Mouse (Mus musculus) limb, embryonic 10.5 days (tissue): ENCODE measurements at regions not wholly inside any gene's neighbourhood (a gene's known extent, or its start where the extent isn't known, plus 50 kb on each side); places are given as distances from the start of the nearest gene placed in this dataset.

Source experiments
- DNase-seq: peaks from one replicate; pipeline ENCODE4 v3.0.0-alpha.2; 2017; ENCODE audit warnings: low spot score
- H3K27ac ChIP-seq: fragments of 300-500 bp; sonication (generic); 2 replicates; pipeline ENCODE4 v1.5.1; 2016; ENCODE audit warnings: mild to moderate bottlenecking
- H3K27me3 ChIP-seq: fragments of 300-500 bp; sonication (generic); 2 replicates; pipeline ENCODE4 v1.6.1; 2016; ENCODE audit warnings: low read depth, mild to moderate bottlenecking; ENCODE audit not compliant: poor library complexity, severe bottlenecking
- H3K36me3 ChIP-seq: fragments of 300-500 bp; sonication (generic); 2 replicates; pipeline ENCODE4 v1.6.1; 2016; ENCODE audit warnings: mild to moderate bottlenecking, moderate library complexity
- H3K4me1 ChIP-seq: fragments of 300-500 bp; sonication (generic); 2 replicates; pipeline ENCODE4 v1.6.1; 2016
- H3K4me3 ChIP-seq: fragments of 300-500 bp; sonication (generic); 2 replicates; pipeline ENCODE4 v1.5.1; 2016; ENCODE audit warnings: mild to moderate bottlenecking, moderate library complexity
- H3K9me3 ChIP-seq: fragments of 300-500 bp; sonication (generic); replicated peaks from 2 replicates; pipeline ENCODE4 v1.6.1; 2016; ENCODE audit warnings: mild to moderate bottlenecking
- WGBS: fragments of 180-500 bp; shearing (Covaris S2); methylation state at CpG from one replicate; pipeline ENCODE4 v1.1.7; 2016; 5-methylcytosine and 5-hydroxymethylcytosine counted together

DNA sequence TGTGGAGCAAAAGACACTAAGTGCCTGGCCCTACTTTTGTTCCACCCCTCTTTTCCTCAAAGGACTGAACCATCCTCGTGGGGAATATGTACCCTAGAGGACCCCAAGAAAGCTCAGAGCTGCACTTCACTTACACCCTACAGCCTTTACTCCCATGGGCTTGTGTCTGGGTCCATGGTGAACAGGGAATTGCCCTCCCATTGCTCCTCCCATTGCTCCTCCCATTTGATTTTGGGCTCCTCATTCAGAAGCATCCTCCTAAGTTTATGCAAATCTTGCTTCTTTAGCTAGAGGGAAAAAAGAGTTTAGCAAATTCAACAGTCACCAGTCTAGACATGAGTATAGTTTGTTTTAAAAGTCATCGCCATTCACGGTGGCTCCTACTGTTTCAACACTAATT lies 142.1 kb downstream of the Rnd3 start:
- H3K9me3 ChIP-seq, result no peaks in the 10 kb centered on the region
- no peaks in the 10 kb centered on the region for H3K4me1 ChIP-seq
- no peaks in the 10 kb centered on the region for H3K27me3 ChIP-seq
- WGBS, result 72% methylated on average over 3 of the region's 3 CpGs
- no peak overlapping the region for H3K27ac ChIP-seq
- no peaks in the 10 kb centered on the region for H3K36me3 ChIP-seq
- DNase-seq, result no peak
- no peak overlapping the region for H3K4me3 ChIP-seq

DNA sequence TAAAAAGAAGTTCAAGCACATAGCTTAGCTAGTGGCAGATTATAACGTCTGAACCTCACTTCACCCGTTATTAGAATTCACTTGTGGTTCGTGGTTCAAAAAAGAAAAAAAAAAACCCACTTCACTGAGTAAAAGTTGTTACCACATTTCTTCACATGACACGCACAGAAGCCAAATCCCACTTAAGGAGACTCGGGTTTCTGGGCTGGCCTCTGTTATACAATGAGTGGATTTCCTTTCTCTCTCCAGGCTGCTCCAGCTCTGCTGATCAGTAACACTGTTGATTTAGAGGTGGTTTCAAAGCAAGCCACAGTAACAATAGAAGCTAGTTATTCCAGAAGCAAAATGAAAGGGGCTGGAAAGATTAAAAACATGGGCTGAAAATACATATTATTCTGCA lies 147.4 kb downstream of the Rnd3 start:
- H3K9me3 ChIP-seq, result no peaks in the 10 kb centered on the region
- H3K4me3 ChIP-seq, result no peak overlapping the region
- H3K36me3 ChIP-seq, result no peaks in the 10 kb centered on the region
- H3K4me1 ChIP-seq, result no peaks in the 10 kb centered on the region
- WGBS, result 75% methylated on average over 5 of the region's 5 CpGs
- H3K27me3 ChIP-seq, result no peaks in the 10 kb centered on the region
- no peak overlapping the region for H3K27ac ChIP-seq
- no peak for DNase-seq

DNA sequence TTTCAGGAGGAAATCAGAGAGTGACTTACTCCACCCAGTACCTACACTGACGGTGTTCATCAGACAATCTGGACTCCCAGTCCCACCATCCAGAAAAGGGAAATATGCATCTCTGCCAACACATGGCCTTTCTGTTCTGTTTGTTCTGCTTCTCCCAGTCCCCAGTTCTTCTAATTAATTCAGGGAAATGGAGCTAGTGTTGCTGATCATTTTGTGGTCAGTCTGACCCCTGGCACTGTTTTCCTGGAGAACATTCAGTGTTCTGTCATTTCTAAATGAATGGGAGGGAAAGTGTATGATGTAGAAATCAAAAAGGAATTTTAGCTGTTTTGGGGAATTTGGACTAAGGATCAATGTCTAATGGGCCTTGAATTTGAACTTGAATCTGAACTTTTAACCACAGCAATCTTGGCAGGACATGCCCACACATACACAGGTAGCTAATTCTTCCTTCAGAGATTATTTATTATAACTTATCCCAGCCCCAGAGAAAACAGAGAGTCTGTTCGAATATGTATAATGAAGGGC lies 165.0 kb downstream of the Rnd3 start:
- H3K27ac ChIP-seq, result no peak overlapping the region
- H3K36me3 ChIP-seq, result no peaks in the 10 kb centered on the region
- no peak for DNase-seq
- H3K27me3 ChIP-seq, result no peaks in the 10 kb centered on the region
- no peaks in the 10 kb centered on the region for H3K9me3 ChIP-seq
- no peak overlapping the region for H3K4me3 ChIP-seq
- H3K4me1 ChIP-seq, result peaks cover 6% of the 10 kb centered on the region
- 93% methylated on average over 2 of the region's 2 CpGs for WGBS

DNA sequence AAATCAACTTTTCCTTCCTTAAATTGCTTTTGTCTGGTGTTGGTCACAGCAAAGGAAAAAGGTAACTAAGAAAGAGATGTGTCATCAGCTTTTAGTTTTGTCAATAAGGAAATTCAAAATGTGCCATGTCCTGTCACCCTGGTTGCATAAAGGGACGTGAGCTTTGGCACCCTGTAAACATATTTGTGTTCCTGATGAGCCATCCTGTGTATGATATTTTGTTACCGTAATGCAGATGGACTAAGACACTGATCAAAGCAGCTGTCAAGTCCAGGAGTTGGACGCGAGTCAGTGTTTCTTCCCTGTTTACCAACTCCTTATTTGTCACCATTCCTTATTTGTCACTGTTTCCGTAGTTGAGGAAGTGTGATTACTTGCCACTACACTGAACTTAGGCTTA lies 166.3 kb downstream of the Rnd3 start:
- 87% methylated on average over 5 of the region's 5 CpGs for WGBS
- H3K27me3 ChIP-seq, result no peaks in the 10 kb centered on the region
- no peaks in the 10 kb centered on the region for H3K9me3 ChIP-seq
- H3K36me3 ChIP-seq, result no peaks in the 10 kb centered on the region
- no peak for DNase-seq
- no peak overlapping the region for H3K4me3 ChIP-seq
- no peak overlapping the region for H3K27ac ChIP-seq
- no peaks in the 10 kb centered on the region for H3K4me1 ChIP-seq

- no peaks in the 10 kb centered on the region for H3K9me3 ChIP-seq
- 87% methylated on average over 1 of the region's 1 CpGs for WGBS
Measured at GRCm38 (mm10) chr2:50978356-50978755, 170.6 kb downstream of the Rnd3 start.

DNA sequence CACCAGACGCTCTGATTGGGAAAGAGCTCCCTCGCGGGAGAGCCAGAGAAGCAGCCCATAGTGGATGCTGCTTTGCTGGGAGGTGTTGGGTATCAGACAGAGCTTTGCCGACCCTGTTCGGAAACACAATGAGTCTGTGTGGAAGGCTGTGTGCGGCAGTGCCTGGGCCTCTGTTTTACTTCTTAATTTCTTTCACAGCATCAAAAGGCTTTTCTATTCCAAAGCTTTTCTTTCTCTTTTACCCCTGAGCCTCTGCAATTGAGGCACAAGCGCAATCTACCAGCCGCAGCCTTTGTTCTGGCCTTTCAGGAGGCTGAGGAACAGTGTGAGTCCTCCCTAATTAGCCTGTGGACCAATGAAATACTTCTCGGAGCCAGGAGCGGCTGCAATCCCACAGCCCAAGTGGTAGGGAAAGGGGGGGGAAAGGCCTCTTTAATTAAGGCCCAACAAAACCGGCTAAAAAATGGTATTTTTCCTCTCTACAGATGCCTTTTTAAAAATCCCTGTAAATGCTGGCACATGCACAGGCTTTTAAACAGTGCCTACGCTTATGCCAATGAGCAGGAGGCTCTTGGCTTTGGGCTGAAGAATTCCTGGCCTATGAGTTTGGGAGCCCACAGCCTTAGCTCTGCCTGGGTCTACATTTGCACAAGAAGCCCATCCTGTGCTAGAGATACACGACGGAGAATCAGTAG lies 177.6 kb downstream of the Rnd3 start:
- DNase-seq, result peak; percentile 63
- Histone ChIP-seq H3K4me1 (peaks cover 26% of the 10 kb centered on the region), H3K27me3 (no peaks in the 10 kb centered on the region), H3K4me3 (peak overlapping the region; percentile 27), H3K9me3 (no peaks in the 10 kb centered on the region), H3K27ac (peak overlapping the region; percentile 84), H3K36me3 (no peaks in the 10 kb centered on the region)
- WGBS, result 8% methylated on average over 14 of the region's 14 CpGs

More at GRCm38 (mm10) chr2:50978356-50978755, 170.6 kb downstream of the Rnd3 start:
- Histone ChIP-seq H3K4me1 (no peaks in the 10 kb centered on the region), H3K36me3 (no peaks in the 10 kb centered on the region), H3K4me3 (no peak overlapping the region), H3K27me3 (no peaks in the 10 kb centered on the region), H3K27ac (no peak overlapping the region)
- DNase-seq, result no peak

DNA sequence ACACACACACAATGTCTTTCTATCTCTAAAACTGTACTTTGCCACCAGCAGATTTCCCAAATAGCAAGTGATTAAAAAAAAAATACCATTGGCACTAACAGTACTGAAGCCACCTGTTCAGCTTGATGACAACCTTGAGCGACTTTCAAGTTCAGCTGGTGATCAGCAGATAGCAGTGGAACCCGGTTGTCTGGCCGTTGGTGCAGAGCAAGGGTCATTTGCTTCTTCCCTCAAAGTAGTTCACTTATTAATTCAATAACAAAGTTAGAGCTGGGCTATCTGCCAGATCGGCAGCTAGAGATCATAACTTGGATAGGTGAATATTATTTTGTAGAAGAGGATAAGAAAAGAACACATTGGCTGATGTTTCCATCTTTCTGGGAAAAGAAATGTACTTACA lies 180.5 kb downstream of the Rnd3 start:
- DNase-seq, result no peak
- H3K27ac ChIP-seq, result no peak overlapping the region
- no peaks in the 10 kb centered on the region for H3K27me3 ChIP-seq
- no peak overlapping the region for H3K4me3 ChIP-seq
- H3K36me3 ChIP-seq, result no peaks in the 10 kb centered on the region
- 90% methylated on average over 4 of the region's 4 CpGs for WGBS
- H3K9me3 ChIP-seq, result no peaks in the 10 kb centered on the region
- peaks cover 26% of the 10 kb centered on the region for H3K4me1 ChIP-seq

DNA sequence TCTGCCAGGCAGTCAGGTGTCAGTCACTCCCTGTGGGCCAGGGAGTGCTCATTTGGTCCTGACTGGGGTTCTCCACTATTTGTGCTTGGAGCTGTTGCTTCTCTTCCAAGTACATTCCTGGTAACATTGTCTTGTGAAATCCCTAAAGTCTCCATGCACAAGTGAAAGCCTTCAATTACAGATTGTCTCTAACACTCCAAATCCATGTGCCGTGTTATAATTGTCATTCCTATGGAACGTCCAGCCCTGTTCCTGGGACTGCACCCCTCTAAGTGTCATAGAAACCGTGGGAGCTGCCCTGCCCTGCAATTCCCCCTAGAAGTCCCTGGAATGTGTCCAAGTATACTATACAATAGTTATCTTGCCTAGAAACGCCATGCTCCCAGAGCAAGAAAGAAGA lies 181.1 kb downstream of the Rnd3 start:
- DNase-seq, result no peak
- Histone ChIP-seq H3K4me1 (peaks cover 25% of the 10 kb centered on the region), H3K27ac (no peak overlapping the region), H3K9me3 (no peaks in the 10 kb centered on the region), H3K36me3 (no peaks in the 10 kb centered on the region), H3K4me3 (no peak overlapping the region), H3K27me3 (no peaks in the 10 kb centered on the region)
- 89% methylated on average over 4 of the region's 4 CpGs for WGBS

GRCm38 (mm10) chr2:50967133-50967532 lies 181.8 kb downstream of the Rnd3 start:
- no peak overlapping the region for H3K27ac ChIP-seq
- 69% methylated on average over 4 of the region's 4 CpGs for WGBS
- no peak for DNase-seq

GRCm38 (mm10) chr2:50965485-50966017 lies 183.4 kb downstream of the Rnd3 start:
- Histone ChIP-seq H3K27ac (no peak overlapping the region), H3K27me3 (no peaks in the 10 kb centered on the region), H3K36me3 (no peaks in the 10 kb centered on the region), H3K9me3 (no peaks in the 10 kb centered on the region), H3K4me1 (peaks cover 8% of the 10 kb centered on the region), H3K4me3 (no peak overlapping the region)
- 77% methylated on average over 8 of the region's 8 CpGs for WGBS
- no peak for DNase-seq

More at GRCm38 (mm10) chr2:50967133-50967532, 181.8 kb downstream of the Rnd3 start:
- no peaks in the 10 kb centered on the region for H3K36me3 ChIP-seq
- H3K4me3 ChIP-seq, result no peak overlapping the region
- peaks cover 23% of the 10 kb centered on the region for H3K4me1 ChIP-seq
- no peaks in the 10 kb centered on the region for H3K27me3 ChIP-seq
- no peaks in the 10 kb centered on the region for H3K9me3 ChIP-seq

- H3K4me3 ChIP-seq, result no peak overlapping the region
- no peaks in the 10 kb centered on the region for H3K9me3 ChIP-seq
- 85% methylated on average over 3 of the region's 3 CpGs for WGBS
- H3K27ac ChIP-seq, result no peak overlapping the region
- H3K27me3 ChIP-seq, result no peaks in the 10 kb centered on the region
- no peaks in the 10 kb centered on the region for H3K36me3 ChIP-seq
- peaks cover 5% of the 10 kb centered on the region for H3K4me1 ChIP-seq
- no peak for DNase-seq
Measured at GRCm38 (mm10) chr2:50964062-50964461, 184.8 kb downstream of the Rnd3 start.

DNA sequence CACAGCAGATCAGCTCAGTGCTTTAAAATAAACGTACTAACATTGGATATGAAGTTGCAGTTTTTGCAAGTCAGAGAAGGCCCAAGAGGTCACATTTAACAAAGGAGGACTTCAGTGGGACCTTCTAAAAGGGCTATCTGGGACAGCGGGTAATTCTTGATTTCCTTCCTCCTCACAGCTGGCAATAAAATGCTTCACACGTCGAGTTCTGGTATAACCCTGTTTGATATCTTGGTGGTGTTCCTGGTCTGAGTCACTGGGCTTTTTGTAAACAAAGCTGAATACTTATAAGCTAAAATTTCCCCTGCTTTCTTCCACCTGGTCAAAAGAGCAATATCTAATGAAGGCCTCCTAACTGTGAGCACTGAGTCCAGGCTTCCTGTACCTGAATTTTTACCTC lies 187.9 kb downstream of the Rnd3 start:
- H3K4me1 ChIP-seq, result no peaks in the 10 kb centered on the region; the same call in 1 of the 2 replicates
- 59% methylated on average over 4 of the region's 4 CpGs for WGBS

DNA sequence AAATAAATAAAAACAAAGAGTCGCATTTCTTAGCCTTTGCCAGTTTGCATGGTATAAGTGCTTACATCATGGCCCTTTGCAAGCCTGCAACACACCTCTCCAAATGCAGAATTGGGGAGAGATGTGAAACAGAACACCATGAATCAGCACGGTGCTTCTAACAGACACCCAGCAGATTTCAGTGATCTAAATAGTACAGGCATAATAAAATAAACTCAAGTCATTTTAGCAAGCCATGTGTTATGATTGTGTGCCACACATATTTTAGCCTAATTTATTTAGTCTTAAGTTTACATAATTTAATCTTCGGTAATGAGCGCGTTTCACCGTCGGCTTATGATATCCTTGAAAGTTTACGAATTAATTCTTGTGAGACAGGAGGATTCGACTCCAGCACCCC lies 189.6 kb downstream of the Rnd3 start:
- 93% methylated on average over 9 of the region's 9 CpGs for WGBS
- Histone ChIP-seq H3K27ac (no peak overlapping the region), H3K36me3 (no peaks in the 10 kb centered on the region), H3K9me3 (no peaks in the 10 kb centered on the region), H3K4me1 (no peaks in the 10 kb centered on the region), H3K4me3 (no peak overlapping the region), H3K27me3 (no peaks in the 10 kb centered on the region)
- DNase-seq, result no peak

More for the DNA sequence above, 187.9 kb downstream of the Rnd3 start:
- H3K36me3 ChIP-seq, result no peaks in the 10 kb centered on the region
- no peaks in the 10 kb centered on the region for H3K27me3 ChIP-seq
- DNase-seq, result no peak
- H3K4me3 ChIP-seq, result no peak overlapping the region
- no peaks in the 10 kb centered on the region for H3K9me3 ChIP-seq
- no peak overlapping the region for H3K27ac ChIP-seq
